Mouse (Mus musculus) embryo, embryonic 9.5 days (tissue): Measurements from ENCODE around the gene Sptbn1.
A peak's percentile ranks its signal among the peaks of the same experiment; 100 is the strongest.

Experiments
- DNase-seq: peaks from one replicate; pipeline ENCODE4 v3.0.0-alpha.2; 2017; ENCODE audit errors: extremely low spot score

Gene Sptbn1

DNA sequence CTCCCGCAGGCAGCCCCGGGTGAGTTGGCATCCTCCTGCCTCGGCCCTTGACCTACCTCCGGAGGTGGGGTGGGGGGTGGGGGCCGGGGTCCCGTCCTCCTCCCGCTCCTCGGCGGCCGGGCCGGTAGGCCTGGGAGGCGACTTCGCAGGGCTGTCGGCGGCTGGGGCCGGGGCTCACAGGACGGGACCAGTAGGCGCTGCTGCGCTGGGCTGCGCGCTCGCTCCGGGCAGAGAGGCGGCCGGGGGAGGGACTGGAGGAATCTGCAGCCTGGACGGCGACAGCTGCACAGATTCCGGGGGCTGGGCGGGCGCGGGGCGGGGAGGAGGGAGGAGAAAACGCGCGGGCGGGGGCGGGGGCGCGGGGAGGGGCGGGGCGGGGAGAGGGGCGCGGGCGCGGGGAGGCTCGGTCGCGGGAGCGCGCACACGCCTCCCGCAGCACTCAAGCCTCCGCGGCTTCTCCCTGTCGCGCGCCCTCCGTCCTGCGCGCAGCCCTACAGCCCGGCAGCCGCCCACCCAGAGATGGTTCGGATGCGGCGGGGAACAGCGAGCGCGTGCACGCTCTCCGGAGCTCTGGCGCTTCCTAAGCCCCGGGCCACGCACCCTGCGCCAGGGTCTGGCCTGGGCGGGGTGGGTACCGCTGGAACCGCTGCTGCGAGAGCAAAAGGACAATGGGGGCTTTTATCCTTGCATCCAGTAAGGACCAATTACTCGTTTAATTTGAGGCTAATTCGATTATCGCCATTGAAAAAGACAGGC lies at the start of gene Sptbn1:
Gene Sptbn1, minus strand, starts transcription at position 284 of the 756 bp plus-strand sequence.
- peak; percentile 92 for DNase-seq

DNA sequence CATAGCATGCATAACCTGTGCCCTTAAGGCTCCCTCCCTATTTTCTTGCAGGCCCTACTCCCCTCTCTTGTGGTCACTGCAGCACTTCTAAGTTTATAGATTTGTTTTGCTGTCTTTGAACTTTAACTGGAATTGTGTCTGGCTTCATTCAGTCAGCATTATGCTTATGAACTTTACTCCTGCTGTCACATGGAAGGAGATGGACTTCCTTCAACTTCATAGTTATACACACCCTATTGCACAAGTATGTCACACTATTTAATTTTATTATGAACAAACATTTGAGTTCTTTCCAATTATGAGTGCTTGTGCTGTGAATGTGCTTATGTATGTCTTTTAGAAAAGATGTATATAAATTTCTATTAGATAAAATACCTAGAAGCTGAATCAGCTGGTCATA lies 26.3 kb upstream of the Sptbn1 start:
- DNase-seq, result no peak

DNA sequence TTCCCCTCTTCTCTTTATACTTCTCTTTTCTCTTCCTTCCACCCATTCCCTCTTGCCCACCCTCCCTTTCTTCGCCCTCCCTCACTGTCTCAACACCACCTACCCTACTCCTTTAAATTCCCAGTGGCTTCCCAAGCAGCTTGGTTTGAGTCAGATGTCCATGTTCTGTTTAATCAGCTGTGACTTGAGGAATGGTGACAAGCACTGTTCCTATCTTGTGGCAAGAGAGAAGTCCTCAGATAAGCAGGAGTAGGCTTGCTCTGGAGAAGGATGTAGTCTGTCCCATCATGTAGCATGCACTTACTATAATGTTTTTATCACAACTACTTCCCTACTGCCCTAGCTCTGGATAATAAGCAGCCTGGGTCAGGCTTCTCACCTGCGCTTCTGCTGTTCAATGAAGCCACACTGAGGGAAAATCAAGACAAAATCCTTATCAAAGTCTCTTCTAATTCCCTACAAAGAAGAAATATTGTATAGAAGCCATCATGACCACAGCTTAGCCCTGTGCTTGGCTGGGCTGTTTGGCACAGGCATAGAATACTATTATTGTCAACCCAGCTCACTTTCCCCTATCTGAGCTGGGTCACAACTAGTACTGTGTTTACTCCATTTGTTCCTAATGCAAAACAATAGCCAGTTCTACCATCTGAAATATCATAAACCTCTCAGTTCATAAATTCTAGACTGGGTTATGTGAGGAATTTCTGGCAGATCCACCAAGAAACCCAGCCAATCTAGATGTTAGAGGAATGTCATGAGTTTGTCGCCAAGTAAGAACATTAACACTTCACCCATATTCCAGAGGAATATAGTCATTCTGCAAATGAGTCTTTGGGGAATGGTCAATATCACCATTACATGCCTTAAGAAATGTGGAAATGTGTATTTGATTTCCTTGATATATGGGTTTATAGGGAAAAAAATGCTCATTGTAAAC lies 24.5 kb upstream of the Sptbn1 start:
- no peak for DNase-seq

DNA sequence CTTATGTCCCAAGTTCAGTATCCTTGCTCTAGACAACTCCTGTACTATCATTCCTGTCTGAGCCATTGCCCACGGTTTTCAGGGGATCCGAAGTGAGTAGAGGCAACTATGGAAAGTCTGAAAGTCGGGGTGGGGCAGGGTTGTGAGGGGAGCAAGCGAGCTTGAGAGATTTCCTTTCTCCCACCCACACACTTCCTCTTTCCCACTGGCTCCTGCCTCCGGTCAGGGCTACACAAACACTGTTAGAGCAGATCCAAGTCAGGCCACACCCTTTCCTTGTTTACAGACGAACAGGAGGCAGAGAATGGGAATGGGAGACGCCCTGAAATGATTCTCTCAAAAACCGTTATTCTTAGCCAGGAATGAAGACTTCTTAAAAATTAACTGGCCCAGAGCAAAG lies 23.2 kb upstream of the Sptbn1 start:
- no peak for DNase-seq

DNA sequence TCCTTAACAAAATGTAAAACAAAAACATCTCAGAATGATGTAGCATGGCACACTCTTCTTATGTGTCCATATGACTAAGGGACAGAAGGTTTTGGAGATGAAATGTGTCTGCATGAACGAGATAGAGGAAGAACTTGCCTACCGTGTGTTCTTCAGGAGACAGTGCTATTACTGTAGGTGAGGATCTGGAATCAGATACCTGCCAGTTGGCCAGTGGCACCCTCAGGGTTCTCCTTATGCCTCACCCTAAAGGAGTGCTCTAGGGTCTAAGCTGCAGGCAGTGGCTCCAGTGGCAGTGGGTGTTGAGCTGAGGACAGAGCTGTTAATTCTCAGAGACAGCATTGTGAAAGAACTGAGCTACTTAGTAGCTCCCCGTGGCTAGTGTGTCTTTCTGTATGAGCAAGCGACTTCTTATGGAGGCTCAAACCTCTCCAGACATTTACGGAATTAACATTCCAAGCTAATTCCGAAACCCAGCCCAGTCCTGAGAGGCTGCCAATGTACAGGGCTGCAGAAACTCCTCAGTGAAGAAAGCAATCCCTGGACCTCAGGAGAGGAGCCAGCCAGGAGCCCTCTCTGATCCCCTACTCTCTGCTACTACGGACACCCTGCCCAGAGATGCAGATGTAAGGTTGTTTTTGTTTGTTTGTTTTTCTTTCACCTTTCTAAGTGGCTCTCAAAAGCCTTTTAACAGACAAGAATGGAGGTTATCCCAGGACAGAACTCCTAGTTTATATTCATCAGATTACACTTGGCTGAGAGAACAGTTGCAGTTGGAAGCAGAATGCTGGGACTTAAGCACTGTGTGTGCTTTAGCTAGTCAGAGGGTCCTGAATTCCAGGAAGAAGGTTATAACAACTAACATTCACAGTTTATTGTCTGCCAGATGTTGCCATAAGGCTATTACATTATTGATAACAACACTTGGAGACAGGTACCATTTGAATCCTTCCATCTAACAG lies 21.8 kb upstream of the Sptbn1 start:
- DNase-seq, result no peak

DNA sequence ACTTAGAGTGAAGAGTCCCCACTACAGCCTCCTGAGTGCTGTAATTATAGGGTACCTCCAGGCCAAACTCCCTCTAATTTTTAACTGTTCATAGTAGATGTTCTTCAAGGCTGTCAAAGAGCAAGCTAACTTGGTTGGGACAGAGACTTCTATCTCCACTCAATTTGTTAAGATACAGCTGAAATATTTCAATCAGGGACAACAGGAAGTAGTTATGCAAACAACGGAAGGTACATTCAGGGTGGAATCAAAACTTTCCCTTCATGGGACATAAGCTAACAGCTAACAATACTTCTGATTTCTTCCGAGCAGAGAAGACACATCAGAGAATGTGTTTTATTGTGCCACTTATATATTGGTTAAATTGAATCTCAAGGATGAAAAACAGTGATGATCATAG lies 20.1 kb upstream of the Sptbn1 start:
- DNase-seq, result no peak

DNA sequence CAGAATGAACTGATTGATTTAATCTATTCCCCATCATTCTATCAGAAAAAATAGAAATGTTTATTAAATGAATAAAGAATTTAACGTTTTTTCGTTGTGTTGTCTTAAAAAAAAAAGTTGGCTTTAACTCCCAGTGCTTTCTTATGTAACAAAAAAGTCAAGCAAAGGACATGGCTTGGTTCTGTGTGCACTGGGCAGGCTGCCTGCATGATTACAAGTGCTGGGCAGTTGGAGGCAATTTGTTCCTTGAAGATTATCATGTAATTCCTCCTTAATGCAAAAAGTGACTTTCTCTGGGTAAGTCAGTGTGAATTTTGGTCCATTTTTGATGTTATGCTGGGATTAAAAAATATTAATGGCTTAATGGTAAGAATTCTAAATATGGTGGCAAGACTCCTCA lies 15.7 kb upstream of the Sptbn1 start:
- no peak for DNase-seq

DNA sequence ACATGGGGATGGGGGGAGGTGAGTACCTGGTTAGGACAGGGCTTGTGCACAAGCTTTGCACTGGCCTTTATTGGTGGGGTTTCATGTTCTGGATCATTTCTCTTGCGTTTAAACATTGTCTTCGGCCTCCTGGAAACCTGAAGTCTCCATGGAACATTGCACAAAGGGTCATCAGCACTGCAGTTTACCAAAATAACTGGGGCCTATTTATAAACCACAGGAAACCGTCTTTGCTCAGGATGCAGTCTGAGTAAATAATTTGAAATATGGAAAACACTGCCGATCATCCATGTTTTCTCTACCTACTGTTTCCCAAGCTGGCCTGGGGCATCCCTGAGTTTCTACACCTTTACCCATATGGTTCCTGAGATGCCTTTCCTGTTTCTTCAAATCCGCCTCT lies 13.1 kb upstream of the Sptbn1 start:
- DNase-seq, result no peak

DNA sequence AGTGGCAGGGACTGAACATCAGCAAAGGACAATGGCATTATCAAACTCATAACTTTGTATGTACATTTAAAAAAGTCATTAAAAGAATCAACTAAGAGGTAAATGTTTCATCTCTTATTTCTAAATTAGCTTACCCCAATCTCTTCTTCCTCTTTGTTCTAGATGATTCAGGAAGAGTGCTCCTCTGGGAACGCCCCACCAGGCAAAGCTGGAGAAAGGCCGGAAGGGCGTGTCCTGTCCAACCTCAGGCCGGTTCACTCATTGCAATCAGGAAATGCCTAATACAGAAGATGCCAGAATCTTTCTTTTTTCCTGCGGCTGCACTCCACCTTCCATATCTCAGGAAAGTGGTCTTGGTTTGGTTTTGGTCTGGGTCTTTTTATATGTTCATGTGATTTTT lies 11.3 kb upstream of the Sptbn1 start:
- DNase-seq, result no peak

DNA sequence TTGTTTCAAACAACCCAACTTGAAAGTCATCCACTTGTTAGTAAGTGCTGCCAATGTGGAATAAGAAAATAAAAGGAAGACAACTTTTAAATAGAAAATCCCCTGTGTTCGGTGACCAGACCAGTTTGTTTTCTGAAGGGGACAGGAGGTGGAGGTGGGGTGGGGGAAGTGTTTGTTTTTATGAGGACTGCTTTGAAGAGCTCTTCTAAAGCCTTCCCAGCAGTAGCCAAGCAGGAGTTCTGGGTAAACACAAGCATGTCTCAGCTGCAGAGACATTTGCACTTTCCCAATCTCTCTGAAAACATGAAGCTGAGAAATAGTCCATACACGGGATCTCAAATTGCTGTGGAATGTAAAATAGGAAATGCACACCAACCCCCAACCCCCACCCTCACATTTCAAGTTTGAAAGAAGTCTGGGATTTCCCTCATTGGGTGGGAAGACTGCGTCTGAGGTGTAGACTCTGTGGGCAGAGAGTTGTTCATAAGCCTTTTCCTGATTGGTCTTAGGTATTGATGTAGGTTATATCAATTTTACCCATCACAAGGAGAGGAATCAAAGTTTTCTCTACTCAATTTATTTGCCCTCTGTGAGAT lies 7.6 kb upstream of the Sptbn1 start:
- no peak for DNase-seq

DNA sequence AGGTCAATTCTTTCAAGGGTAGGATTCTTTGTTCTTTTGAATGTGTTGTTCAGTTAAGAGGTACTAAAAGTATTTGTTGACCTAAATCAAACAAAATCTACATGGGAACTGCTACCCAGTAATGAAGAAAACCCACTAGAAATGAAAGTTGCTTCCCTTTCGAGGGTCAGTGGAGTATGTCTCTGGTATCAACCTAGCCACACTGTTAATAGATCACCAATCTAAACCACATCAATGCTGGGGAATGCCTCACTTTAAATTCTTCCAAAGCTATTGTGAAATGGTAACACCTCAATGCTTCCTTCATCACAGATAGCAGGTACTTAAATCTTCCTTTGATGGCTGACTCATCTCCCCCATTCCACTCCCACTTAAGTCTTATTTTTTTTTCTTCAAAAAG lies 1.5 kb upstream of the Sptbn1 start:
- DNase-seq, result no peak

DNA sequence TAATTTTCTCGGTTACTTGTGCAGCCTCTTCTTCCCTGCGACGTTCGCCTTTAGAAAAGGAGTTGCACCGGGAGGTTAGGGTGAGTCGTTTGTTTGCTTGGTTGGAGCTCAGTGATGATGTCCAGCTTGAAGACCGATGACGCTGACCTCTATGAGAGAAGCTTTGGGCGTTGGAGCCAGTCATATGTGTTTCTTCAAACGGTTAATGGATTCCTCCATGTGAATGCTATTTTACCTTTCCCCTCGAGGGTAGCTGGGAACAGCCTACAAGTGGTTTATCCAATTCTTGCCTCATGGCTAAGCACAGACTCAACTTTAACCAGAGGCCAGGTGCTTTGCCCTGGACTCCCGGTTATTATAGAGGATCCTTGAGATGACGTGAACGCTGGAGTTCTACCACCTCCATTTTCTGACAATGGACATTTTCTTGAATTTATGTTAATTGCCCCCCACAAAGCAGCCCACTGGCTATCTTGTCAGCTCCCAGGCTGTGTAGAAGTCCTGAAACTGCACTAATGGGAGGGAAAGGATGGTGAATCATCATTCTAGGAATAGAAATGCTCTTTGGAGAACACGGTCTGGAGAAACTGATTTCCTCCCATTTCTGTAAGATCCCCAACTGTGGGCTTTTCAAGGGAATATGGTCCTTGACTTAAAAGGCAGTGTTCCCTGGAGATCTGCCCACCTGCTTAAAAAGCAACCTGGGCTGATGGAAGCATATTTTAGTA lies 837 bp upstream of the Sptbn1 start:
- no peak for DNase-seq

DNA sequence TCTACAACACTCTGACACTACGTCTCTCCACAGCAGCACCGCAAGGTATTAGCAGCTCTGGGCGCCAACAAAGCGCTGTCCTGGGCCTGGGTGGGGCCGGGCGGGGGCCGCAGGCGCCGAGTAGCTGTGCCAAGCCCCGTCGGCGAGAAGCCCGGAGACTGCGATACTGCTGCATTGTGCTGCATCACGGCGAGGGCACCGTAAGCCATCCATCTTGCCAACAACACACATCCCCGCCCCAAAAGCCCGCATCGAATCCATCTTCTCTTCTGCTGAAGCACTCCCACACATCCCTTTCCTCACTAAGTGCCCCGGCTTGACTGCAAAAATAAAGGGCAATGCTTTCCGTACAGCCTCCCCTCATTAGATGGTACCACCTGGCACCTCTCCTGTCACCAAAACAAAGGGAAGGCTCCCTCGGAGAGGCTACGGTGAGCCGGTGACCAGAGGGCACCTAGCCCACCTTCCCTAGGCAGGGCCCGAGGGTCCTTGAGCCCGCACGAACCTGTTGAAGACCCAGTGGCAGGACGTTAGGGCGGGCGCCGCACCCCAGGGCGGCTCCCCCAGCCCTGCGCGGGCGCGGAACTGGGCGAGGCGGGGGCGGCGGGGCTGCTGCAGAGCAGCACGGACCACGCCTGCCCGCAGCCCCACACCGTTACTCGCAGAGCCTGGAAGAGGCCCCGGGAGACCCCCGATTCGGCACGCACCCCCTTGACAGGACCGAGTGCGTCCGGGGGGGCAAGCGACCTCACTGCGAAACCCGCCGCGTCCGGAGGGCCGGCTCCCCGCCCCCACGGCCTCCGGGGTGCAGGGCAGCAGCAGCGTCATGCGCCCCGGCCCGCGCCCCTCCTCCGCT lies 711 bp downstream of the Sptbn1 start:
- DNase-seq, result peak; percentile 59

DNA sequence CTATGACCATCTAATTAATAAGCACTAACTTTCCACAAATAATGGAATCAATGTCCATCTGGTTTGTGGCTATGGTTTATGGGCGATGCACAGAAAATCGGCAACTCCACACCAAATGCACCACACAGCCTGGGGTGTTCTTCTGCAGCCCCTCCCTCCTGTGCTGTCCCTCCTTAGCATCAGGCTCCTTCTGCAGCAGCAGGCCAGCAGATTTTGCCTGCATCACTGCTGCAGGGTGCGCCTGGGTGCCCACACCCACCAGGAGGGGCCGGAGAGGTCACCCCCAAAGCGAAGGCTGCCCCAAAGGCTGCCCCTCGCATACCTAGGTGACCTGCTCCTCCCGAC lies 1.3 kb downstream of the Sptbn1 start:
- no peak for DNase-seq

DNA sequence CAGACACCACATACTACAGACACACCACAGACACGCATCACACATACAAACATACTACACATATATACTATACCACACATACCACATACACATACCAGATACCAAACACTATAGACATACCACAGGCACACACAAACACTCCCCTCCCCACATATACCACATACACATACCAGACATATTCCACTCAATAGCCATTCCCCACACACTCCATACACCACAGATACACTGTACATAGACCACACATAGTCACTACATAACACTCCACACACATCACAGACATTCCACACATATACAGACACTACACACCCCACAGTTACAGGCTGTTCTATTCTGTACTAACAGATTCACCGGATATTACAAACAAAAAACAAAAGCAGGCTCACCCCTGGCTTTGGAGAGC lies 2.3 kb downstream of the Sptbn1 start:
- no peak for DNase-seq

DNA sequence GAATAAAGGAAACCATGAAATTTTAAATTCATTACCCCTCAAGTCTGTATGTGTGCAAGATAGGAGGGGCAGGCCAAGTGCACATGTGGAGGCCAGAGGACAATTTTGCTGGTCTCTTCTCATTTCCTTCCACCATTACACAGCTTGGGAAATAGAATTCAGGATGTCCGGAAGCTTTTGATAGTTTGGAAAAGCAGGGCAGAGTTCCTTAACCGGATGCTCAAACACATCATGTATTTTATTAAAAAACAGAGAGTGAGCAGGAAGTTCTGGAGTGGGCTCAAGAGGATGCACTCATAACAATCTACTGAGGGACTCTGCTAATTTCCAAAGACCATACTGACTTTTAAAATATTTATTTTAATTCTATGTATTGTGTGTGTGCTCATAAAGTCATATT lies 4.3 kb downstream of the Sptbn1 start:
- no peak for DNase-seq

DNA sequence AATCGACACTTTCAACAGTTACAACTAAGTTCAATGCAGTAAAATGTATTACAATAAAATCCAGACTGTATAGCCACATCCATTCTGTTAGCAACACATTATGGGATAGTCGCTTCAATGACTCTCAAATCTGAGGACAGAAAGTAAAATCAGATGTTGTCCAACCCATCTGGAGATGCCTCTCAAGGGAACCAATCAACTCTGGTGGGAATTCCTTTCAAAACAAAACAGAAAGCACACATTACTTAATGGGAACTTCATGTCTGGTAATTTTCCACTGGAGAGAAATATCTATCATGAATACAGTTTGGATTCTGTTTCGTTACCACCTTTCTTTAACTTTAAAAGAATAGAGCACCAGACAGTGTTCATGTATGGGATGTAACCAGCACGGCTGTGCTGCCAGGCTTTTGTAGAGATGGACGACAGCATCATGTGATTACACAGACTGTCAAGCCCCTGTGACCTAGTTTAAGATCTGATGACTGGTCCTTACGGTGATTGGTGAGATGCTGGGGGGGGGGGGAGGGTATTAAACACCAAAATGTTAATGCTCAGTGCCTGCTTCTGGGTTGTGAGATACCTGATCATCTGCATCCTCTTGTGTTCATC lies 9.1 kb downstream of the Sptbn1 start:
- no peak for DNase-seq

DNA sequence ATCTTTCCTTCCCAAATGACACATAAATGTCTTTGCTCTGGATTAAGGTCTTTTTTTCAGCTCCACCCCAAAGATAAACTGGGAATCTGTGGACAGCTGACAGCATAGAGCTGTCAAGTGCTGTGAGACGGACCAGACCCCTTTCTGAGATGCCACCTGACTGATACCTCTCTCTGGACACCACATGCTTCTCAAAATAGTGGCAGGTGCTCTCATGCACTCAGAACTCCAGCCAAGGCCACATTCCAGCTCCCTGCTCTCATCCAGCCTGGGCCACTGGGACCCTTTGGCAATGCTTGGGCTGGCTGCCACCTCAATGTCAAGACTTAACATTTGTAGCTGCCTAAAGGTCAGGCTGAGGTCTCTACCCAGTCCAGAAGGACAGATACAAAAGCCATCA lies 10.2 kb downstream of the Sptbn1 start:
- no peak for DNase-seq

DNA sequence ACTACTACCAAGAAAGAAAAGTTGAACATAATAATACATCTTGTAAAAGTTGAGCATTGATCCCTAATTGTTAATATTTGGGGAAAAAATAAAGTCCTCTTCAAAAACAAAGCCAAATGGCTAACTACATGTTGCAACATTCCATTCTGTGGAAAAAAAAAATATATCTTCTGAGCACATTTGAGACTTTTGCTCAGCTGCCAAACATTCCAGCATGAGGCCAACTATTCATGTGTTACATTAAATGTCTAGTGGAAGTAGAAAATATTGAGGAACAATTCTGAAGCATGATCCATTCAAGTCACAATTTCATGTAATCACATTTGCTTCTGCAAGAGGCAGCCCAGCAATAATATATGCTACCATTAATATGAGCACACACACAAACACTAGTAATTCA lies 10.9 kb downstream of the Sptbn1 start:
- DNase-seq, result no peak

DNA sequence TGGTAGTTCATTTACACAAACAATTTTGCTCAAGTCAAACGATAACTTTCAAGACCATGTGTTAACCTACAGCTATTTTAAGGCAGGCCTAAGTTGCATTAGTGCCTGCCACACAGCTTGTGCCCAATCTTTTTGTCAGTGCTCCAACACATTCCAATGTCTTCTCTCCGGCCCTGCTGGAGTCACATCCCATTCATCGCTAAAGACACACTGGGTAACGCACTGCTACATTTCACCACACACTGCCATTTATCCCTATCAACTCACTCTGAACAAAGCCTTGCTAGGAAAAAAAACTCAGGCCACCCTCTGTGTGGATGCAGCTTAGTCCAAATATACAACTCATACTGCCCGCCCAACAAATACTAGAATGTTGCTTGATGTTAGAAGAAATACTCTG lies 11.5 kb downstream of the Sptbn1 start:
- no peak for DNase-seq
